Mouse (Mus musculus): ENCODE results near the gene Srgap2. TPM values are rescaled to one million over a fixed set of nuclear protein-coding genes. Genes with fewer than 3 reads are reported as not detected.

Srgap2 gene
- polyA plus RNA-seq, 1 experiment: 83.8 TPM

DNA sequence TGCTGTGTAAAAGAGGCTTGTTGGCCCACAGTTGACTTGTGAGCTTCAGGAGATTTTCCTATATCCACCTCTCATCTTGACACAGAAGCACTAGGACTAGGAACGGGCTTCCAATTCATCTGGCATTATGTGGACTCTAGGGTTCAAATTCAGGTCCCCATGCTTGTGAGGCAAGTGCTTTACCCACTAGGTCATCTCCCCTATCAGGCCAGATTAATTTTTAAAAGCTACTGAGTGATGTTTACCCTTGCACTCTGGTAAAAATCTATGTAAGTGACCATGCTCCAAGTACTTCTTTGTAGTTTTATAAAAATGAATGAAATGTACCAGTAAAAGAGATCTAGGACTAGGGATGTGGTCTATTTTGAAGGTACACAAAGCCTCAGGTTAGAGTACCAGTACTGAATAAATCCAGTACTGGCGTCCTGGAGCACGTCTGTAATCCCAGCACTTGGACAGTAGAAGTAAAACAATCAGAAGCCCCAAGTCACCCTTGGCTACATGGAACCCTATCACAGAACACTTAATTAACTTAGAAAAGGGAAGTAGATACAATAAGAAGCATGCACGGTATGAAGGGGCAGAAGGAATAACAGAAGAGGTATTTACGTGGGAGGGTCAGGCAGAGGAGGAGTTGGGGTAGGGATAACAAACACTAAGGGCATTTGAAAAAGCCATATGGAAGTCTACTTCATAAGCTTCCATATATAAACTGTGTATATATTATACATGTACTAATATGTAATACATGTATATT, 40.9 kb downstream of the Srgap2 start:
- Histone ChIP-seq H3K36me3 (ENCODE audit: control insufficient read depth, insufficient read depth, low read length, poor library complexity, severe bottlenecking) (no peaks in the 10 kb centered on the region), H3K27me3 (ENCODE audit: control insufficient read depth, insufficient read depth, low read length, poor library complexity, severe bottlenecking) (no peaks in the 10 kb centered on the region), H3K9me3 (replicated peaks; ENCODE audit: control insufficient read depth, insufficient read depth, low read length, poor library complexity, severe bottlenecking) (no peaks in the 10 kb centered on the region), H3K4me3 (ENCODE audit: low read depth, low read length) (no peak overlapping the region), H3K4me1 (ENCODE audit: control insufficient read depth, insufficient read depth, low read length) (no peaks in the 10 kb centered on the region), H3K27ac (ENCODE audit: insufficient read depth, low read length) (no peak overlapping the region), H3K9ac (ENCODE audit: low read depth, poor library complexity, severe bottlenecking) (no peak overlapping the region)
- no peak for TF ChIP-seq CTCF (IDR thresholded peaks at IDR 0.05; ENCODE audit: low read depth, low read length)
- no peak for TF ChIP-seq POLR2A (IDR thresholded peaks at IDR 0.05; ENCODE audit: insufficient read depth, low read length)

DNA sequence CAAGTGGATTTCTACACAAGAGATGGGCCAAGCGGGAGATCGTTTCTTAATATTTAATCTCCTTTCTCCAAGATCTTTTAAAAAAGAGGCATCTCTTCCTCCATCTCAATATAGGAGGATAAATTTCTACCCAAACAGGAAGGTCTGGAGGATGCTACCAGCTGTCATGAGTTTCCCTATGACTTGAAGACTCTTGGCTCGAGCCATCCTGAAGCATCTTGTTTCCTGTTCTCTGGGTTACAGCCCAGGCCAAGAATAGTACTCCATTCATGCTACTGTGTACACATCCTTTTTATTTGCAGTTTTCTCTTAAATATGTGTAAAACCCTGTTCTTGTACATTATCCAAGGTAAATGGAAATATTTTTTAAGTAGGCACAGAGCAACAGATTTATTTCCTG, 44.9 kb downstream of the Srgap2 start:
- Histone ChIP-seq H3K9ac (ENCODE audit: low read depth, poor library complexity, severe bottlenecking) (no peak overlapping the region), H3K4me3 (ENCODE audit: low read depth, low read length) (no peak overlapping the region), H3K4me1 (ENCODE audit: control insufficient read depth, insufficient read depth, low read length) (peaks cover 3% of the 10 kb centered on the region), H3K27me3 (ENCODE audit: control insufficient read depth, insufficient read depth, low read length, poor library complexity, severe bottlenecking) (no peaks in the 10 kb centered on the region), H3K36me3 (ENCODE audit: control insufficient read depth, insufficient read depth, low read length, poor library complexity, severe bottlenecking) (no peaks in the 10 kb centered on the region), H3K27ac (ENCODE audit: insufficient read depth, low read length) (no peak overlapping the region), H3K9me3 (replicated peaks; ENCODE audit: control insufficient read depth, insufficient read depth, low read length, poor library complexity, severe bottlenecking) (no peaks in the 10 kb centered on the region)
- TF ChIP-seq CTCF (IDR thresholded peaks at IDR 0.05; ENCODE audit: low read depth, low read length) (no peak), POLR2A (IDR thresholded peaks at IDR 0.05; ENCODE audit: insufficient read depth, low read length) (no peak), EP300 (IDR thresholded peaks at IDR 0.05; ENCODE audit: insufficient read depth, low read depth, low read length) (no peak)

GRCm38 (mm10) chr1:131481391-131481790, 45.8 kb downstream of the Srgap2 start:
- TF ChIP-seq POLR2A (IDR thresholded peaks at IDR 0.05; ENCODE audit: insufficient read depth, low read length) (no peak), EP300 (IDR thresholded peaks at IDR 0.05; ENCODE audit: insufficient read depth, low read depth, low read length) (no peak), CTCF (IDR thresholded peaks at IDR 0.05; ENCODE audit: low read depth, low read length) (no peak)

GRCm38 (mm10) chr1:131478770-131479305, 48.3 kb downstream of the Srgap2 start:
- H3K27me3 ChIP-seq (ENCODE audit: control insufficient read depth, insufficient read depth, low read length, poor library complexity, severe bottlenecking): no peaks in the 10 kb centered on the region
- no peaks in the 10 kb centered on the region for H3K9me3 ChIP-seq (replicated peaks; ENCODE audit: control insufficient read depth, insufficient read depth, low read length, poor library complexity, severe bottlenecking)
- H3K36me3 ChIP-seq (ENCODE audit: control insufficient read depth, insufficient read depth, low read length, poor library complexity, severe bottlenecking): no peaks in the 10 kb centered on the region
- TF ChIP-seq POLR2A (IDR thresholded peaks at IDR 0.05; ENCODE audit: insufficient read depth, low read length) (no peak), CTCF (IDR thresholded peaks at IDR 0.05; ENCODE audit: low read depth, low read length) (no peak), EP300 (IDR thresholded peaks at IDR 0.05; ENCODE audit: insufficient read depth, low read depth, low read length) (no peak)
- H3K27ac ChIP-seq (ENCODE audit: insufficient read depth, low read length): peak overlapping the region; percentile 77
- no peak overlapping the region for H3K9ac ChIP-seq (ENCODE audit: low read depth, poor library complexity, severe bottlenecking)
- peaks cover 3% of the 10 kb centered on the region for H3K4me1 ChIP-seq (ENCODE audit: control insufficient read depth, insufficient read depth, low read length)
- no peak overlapping the region for H3K4me3 ChIP-seq (ENCODE audit: low read depth, low read length)

More at GRCm38 (mm10) chr1:131481391-131481790, 45.8 kb downstream of the Srgap2 start:
- Histone ChIP-seq H3K4me1 (ENCODE audit: control insufficient read depth, insufficient read depth, low read length) (peaks cover 3% of the 10 kb centered on the region), H3K36me3 (ENCODE audit: control insufficient read depth, insufficient read depth, low read length, poor library complexity, severe bottlenecking) (no peaks in the 10 kb centered on the region), H3K27me3 (ENCODE audit: control insufficient read depth, insufficient read depth, low read length, poor library complexity, severe bottlenecking) (no peaks in the 10 kb centered on the region), H3K9me3 (replicated peaks; ENCODE audit: control insufficient read depth, insufficient read depth, low read length, poor library complexity, severe bottlenecking) (no peaks in the 10 kb centered on the region), H3K27ac (ENCODE audit: insufficient read depth, low read length) (no peak overlapping the region), H3K4me3 (ENCODE audit: low read depth, low read length) (no peak overlapping the region), H3K9ac (ENCODE audit: low read depth, poor library complexity, severe bottlenecking) (no peak overlapping the region)

DNA sequence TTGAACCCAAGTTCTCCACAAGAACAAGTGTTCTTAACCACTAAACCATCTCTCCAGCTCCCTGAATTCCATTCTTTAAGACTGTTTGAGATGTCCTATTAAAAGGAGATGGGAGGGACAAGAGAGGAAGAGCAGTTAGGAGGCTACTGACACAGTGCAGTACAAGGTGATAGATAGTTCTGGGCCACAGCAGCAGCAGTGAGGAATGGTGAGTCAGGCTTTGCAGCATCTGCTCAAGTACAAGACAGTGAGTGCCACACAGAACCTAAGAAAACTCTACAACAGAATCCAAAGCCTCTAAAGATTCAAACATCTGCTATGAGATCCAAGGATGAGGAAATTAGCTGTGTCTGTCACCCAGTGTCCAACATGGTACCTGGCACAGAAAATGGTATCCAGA, 51.8 kb downstream of the Srgap2 start:
- no peak overlapping the region for H3K27ac ChIP-seq (ENCODE audit: insufficient read depth, low read length)
- H3K4me3 ChIP-seq (ENCODE audit: low read depth, low read length): no peak overlapping the region
- H3K36me3 ChIP-seq (ENCODE audit: control insufficient read depth, insufficient read depth, low read length, poor library complexity, severe bottlenecking): no peaks in the 10 kb centered on the region
- no peak for TF ChIP-seq CTCF (IDR thresholded peaks at IDR 0.05; ENCODE audit: low read depth, low read length)
- no peak for TF ChIP-seq POLR2A (IDR thresholded peaks at IDR 0.05; ENCODE audit: insufficient read depth, low read length)
- TF ChIP-seq EP300 (IDR thresholded peaks at IDR 0.05; ENCODE audit: insufficient read depth, low read depth, low read length): no peak
- H3K27me3 ChIP-seq (ENCODE audit: control insufficient read depth, insufficient read depth, low read length, poor library complexity, severe bottlenecking): no peaks in the 10 kb centered on the region
- H3K4me1 ChIP-seq (ENCODE audit: control insufficient read depth, insufficient read depth, low read length): peaks cover 3% of the 10 kb centered on the region
- no peaks in the 10 kb centered on the region for H3K9me3 ChIP-seq (replicated peaks; ENCODE audit: control insufficient read depth, insufficient read depth, low read length, poor library complexity, severe bottlenecking)
- H3K9ac ChIP-seq (ENCODE audit: low read depth, poor library complexity, severe bottlenecking): no peak overlapping the region

DNA sequence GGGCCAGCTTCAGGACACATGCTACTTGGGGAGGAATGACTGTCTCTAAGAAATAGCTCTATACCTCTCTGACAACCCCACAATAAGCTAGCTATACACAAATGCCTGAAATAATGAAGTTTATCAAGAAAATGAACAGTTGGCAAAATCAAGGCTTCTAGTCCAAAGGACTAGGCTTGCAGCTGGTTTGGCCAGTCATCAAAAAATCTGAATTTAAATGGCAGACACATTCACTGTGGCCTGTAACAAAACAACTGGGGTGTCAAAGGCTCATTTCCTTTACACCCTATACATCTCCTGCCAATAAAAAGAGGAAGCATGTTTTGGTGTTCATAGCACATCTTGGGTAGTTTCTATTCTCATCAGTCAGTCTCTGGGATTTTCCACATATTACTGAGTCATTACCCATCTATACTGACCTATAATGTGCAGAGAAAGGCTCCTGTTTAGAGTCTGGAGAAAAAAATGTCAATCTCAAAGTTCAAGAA, 53.5 kb downstream of the Srgap2 start:
- H3K4me1 ChIP-seq (ENCODE audit: control insufficient read depth, insufficient read depth, low read length): peaks cover 1% of the 10 kb centered on the region
- H3K27me3 ChIP-seq (ENCODE audit: control insufficient read depth, insufficient read depth, low read length, poor library complexity, severe bottlenecking): no peaks in the 10 kb centered on the region
- no peak overlapping the region for H3K27ac ChIP-seq (ENCODE audit: insufficient read depth, low read length)
- no peaks in the 10 kb centered on the region for H3K36me3 ChIP-seq (ENCODE audit: control insufficient read depth, insufficient read depth, low read length, poor library complexity, severe bottlenecking)
- TF ChIP-seq POLR2A (IDR thresholded peaks at IDR 0.05; ENCODE audit: insufficient read depth, low read length) (no peak), CTCF (IDR thresholded peaks at IDR 0.05; ENCODE audit: low read depth, low read length) (no peak), EP300 (IDR thresholded peaks at IDR 0.05; ENCODE audit: insufficient read depth, low read depth, low read length) (no peak)
- no peaks in the 10 kb centered on the region for H3K9me3 ChIP-seq (replicated peaks; ENCODE audit: control insufficient read depth, insufficient read depth, low read length, poor library complexity, severe bottlenecking)
- H3K9ac ChIP-seq (ENCODE audit: low read depth, poor library complexity, severe bottlenecking): no peak overlapping the region
- H3K4me3 ChIP-seq (ENCODE audit: low read depth, low read length): no peak overlapping the region

Measured in ES-Bruce4 (cell line).